Mouse (Mus musculus) right cerebral cortex, postnatal 25 days (tissue): ENCODE results near the gene Krt6b.
"Not testable (repeated sequence)": the region's sequence is repeated elsewhere in the genome, so short reads cannot be mapped to it uniquely, and the experiment has no call there.

Experiments used
- DNase-seq: peaks from one replicate; pipeline ENCODE4 v3.0.0; 2022

Gene Krt6b

DNA sequence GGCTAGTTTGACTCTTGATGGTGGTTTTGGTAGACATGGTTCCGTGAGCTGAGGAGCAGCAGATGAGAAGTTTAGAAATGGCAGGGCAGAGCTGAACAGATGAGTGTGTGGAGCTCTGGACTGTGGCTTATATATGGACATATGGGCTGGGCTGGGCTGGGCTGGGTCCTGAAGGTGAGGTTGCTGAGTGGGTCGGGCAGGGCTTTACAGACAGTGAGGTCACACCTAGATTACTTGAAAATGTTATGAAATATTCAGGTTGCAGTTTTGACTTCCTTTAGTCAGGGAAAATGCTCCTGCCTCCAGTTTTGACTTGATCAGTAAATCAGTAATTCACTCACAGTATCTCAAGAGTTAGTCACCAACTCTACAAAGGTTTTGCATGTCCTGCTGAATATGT is at the start of gene Krt6b:
Gene Krt6b, minus strand, starts transcription at position 101 of the 400 bp plus-strand sequence.
- no peak for DNase-seq

DNA sequence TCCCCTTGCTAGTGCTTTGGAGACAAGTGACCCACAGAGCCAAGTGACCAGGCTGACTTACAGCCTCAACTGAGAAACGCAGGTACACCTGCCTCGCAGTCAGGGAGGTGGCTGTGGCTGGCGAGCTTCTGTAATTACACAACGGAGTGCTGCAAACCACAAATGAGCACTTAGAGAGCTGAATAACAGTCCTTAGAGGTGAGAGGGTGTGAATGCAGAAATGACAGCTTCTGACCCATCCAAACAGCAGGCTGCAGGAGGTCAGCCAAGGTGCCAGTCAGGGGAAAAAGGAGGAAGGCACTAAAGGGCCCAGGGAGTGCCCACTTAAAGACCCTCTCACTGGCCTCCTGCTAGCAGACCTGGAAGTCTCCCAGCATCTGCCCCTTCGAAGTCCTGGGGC is 44.6 kb upstream of the Krt6b start:
- no peak for DNase-seq

DNA sequence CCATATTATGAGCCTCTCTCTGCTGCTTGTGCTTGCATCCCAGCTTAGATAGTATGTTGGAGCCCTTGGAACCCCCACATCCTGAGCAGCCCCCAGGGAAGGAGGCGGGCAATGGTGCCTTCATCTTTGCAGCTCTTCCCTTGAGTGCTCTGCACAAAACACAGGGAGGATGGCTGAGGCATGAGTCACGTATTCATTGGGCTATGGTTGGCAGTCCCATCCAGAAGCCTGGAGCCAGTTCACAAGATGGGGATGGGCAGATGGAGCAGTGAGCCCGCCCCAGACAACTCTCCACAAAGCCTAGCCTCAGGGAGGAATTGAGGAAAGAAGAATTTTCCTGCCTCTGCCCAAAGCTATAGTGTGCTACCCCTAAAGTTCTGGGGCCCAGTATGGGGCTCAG is 35.7 kb upstream of the Krt6b start:
- DNase-seq, result no peak

DNA sequence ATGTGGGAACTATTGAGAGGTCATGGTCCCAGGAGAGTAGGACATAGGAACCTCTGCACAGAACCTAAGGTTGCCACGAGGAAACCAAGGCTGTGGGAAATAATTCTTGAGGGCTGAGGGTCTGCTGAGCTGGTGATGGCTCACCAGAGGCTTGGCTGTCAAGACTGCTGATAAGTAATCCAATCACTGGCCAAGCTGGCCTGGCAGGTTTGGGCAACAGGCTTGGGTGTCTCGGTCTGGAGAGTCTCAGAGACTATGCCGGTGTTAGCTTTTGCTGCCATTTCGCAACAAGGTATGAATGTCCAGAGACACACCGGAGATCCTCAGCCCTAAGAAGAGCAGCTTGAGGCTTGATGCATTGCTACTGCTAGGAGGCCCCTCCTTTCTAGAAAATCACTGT is 34.3 kb upstream of the Krt6b start:
- DNase-seq, result no peak

DNA sequence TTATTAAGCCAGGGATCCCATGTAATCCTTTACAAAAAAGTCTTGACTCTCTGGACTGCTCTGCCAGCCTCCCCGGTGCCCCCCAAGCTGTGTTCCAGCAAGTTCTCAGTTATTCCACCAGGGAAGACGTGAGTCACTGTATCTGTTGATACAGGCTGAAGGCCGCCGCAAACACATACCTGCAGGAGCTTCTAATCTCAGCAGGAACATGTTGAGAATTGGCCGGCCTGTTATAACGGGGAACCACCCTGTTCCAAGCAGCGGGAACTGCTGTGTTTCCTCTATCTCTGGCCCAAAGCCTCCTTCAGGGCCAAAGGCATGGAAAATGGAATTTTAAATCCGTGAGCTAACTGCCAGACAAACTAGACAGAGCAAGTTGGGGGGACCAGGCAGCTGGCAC is 33.6 kb upstream of the Krt6b start:
- DNase-seq, result no peak

DNA sequence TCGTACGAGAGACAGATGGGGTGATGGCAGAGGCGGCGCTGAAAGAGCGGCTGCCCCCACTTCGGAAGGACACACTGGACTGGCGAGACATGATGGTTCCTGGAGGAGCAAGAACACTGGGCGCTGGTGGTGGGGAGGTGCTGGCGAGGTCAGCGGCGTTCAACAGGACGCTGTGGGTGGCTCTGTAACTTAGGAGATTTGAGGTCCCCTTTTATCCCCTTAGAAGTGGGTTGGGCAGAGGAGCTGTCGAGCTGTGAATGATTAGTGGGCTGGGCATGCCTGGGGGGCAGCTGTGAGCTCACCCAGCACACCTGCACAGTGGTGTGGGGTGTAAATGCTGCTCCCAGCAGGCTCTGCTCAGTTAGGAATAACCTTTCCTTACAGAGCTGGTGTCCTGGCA is 32.6 kb upstream of the Krt6b start, which contains the start of gene Krt5:
Gene Krt5, minus strand, starts transcription at position 179 of the 400 bp plus-strand sequence.
- no peak for DNase-seq

DNA sequence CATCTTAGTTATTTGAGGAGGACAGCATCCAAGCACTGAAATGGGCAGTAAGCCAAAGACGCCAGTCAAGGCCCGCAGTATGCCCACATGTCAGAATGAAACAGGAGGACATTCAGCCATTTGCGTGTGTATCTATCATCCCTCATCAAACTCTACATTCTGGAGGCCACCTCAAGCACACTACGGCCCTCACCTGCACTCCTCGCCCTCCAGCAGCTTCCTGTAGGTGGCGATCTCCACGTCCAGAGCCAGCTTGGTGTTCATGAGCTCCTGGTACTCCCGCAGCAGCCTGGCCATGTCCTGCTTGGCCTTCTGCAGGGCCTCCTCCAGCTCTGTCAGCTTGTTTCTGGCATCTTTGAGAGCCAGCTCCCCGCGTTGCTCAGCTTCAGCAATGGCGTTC is 28.6 kb upstream of the Krt6b start:
- no peak for DNase-seq

DNA sequence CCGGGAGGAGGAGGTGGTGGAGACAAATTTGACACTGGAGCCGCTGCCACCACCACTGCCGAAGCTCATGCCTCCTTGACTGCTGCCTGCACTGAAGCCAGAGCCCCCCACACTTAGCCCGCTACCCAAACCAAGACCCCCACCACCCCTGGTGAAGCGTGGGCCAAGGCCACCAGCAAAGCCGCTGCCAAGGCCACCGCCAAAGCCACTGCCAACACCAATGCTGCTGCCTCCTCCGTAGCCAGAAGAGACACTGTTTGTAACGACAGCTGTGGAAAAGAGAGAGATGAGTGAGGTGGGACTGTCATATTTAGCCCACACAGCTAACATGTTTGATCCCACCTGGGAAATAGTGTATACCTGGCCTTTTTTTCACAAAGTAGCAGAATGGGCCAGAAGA is 27.4 kb upstream of the Krt6b start:
- no peak for DNase-seq

DNA sequence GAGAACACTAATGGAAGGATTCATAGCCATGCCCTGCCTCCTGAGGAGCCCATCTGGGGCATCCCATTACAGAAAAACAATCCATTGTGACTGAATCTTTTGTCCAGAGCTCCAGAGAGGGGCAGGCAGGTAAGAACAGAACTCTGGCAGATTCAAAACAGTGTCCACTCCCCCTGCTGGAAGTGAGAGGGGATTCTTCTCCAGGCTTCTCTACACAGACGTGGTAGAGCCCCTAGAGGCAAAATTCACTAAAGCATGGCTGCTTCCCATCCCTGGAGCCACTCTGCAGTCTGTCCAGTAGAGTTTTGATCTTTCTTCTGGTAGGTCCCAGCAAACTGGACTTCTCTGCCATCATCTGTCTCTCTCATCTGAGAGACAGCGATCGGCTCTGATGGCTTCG is 24.0 kb upstream of the Krt6b start:
- DNase-seq, result no peak

DNA sequence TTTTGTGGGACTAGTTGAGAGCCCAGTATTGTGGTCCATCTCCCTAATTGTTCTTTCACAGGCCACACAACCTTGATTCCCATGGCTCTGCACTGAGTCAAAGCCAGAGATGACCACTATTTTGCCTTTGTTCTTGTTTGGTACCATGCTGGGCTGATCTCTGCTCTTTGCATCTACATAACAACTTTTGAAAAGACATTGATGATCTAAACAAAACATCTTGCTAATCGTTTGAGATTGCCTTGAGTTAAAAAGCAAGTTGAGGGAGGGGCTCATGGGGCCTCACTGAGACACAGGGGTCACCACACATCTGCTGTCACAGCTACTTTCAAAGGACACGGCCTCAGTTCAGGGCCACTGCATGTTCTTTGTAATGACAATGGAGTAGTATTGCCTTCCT is 22.3 kb upstream of the Krt6b start:
- no peak for DNase-seq

DNA sequence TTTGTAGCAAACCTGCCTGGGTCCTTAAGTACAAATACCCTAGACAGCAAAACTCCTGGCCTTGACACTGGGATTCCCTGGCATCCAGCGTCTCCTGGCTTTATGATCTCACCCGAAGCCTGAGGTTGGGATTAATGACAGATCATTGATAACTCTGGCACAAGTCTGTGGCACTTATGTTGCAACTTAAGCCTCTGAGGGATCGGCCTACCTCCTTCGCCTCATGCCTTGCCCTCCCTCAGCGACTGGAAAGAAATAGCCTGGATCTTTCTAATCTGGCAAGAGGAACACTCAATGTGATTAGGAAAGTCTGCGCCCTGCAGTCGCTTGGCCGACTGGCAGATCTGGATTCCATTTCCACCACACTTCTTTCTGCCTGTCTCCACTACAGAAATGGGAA is 19.8 kb upstream of the Krt6b start:
- no peak for DNase-seq

DNA sequence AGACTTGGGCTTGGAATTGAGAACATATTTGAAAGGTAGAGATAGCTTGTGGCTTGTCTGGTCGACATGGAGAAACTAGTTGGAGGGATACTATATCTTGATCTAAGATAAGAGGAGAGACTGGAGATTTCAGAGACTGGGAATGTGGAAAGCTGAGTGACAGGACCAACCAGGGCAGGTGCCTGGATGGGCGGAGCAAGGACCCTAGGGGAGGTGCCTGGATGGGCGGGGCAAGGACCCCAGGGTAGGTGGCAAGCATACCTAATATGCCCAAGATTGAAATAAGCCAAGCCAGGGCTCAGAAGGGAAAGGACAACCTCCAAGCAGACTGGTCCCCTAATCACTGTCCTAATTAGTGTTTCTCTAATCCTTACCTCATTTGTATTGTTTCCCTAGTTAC is 19.1 kb upstream of the Krt6b start:
- no peak for DNase-seq

DNA sequence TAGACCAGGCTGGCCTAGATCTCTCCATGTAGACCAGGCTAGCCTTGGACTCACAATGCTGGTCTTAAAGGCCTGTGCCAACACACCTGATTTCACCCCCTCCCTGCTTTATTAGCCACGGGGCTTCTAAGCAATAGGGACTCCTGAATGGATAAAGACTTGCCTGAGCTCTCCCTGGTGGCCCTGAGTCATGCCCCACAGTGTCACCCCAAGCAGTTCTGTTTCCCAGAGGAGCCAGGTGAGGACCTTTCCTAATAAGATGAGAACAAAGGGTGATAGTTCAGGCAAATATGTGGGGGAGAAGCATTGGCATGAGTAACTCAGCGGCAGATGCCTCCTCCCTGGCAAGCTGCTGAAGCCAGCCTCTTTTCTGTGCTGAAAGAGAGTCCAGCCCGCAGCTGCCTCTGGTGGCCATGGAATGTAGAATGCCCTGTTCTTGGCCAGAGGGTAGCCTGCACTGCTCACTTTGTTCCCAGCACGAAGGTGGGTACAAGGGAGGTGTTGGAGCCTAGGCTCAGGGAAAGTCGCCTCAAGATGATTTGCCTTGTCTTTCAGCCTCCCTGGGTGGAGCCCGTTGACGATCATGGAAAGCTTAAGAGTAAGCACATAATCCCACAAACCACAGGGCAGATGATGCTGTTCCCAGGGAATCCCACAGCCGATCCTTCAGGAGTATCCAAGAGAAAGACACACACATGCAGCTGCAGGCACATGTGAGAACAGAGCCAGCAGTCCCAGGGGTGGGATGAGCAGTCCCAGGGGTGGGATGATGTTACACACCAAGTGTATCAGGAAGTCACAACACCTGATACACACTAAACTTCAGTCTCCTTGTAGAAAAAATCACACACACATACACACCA is 17.5 kb upstream of the Krt6b start:
- no peak for DNase-seq

DNA sequence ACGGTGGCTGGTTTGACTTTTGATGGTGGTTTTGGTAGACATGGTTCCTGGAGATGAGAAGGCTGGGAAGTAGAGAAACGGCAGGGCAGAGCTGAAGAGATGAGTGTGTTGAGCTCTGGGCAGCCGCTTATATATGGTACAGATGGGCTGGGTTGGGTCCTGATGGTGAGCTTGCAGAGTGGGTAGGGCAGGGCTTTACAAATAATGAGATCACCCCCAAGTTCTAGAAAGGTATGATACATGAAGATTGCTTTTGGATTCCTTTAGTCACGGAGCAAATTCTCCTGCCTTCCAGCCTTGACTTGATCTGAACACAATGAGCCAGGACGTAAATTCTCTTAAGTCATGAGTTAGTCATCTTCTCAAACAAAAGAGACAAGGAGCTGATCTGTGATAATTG is 14.1 kb upstream of the Krt6b start, which contains the start of gene Krt6a:
Gene Krt6a, minus strand, starts transcription at position 101 of the 400 bp plus-strand sequence.
- DNase-seq, result no peak

DNA sequence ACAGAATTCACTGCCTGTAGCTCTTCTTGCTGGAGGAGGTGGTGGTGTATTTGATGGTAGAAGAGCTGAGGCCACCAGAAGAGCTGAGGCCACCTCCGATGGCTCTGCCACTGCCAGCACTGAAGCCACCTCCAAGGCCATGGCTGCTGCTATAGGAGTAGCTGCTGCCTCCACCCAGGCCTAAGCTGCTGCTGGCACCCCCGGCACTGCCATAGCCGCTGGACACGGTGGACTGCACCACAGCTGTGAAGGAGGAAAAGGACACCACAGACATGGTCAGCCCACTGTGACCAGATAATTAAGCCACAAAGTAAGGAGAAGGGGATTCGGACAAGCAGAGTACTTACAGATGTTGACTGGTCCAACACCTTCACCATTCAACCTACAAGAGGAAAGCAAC is 10.4 kb upstream of the Krt6b start:
- DNase-seq, result not testable (repeated sequence)

DNA sequence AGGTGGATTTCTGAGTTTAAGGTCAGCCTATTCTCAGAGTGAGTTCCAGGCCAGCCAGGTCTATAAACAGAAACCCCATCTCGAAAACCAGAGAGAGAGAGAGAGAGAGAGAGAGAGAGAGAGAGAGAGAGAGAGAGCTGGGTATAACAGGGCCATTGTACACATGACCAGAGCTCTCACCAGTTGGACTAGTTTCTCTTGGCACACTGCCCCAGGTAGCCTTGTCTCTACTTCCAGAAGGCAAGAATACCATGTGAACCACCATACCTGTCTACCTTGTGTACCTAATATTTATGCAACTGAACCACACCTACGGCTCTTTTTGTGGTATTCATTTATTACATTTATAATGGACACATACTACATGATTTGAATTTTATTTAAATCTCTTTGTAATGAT is 8.1 kb upstream of the Krt6b start:
- no peak for DNase-seq

DNA sequence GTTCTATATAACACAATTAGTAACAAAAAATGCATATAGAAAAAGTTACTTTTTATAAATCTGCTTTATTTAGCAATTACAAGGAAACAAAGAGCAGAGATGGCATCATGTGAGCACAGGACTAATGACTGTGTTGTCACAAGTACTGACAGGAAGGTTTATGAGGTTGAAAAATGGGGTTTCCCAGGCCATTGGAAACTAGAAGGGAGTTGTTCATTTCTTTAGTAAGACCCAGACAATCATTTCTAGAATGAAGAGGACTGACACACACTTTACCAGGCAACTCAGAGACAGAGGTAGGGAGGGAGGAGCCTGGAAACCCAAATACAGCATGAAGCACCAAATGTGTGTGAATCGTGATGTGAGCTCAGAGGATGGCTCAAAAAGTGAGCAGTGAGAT is 4.1 kb downstream of the Krt6b start:
- DNase-seq, result no peak

DNA sequence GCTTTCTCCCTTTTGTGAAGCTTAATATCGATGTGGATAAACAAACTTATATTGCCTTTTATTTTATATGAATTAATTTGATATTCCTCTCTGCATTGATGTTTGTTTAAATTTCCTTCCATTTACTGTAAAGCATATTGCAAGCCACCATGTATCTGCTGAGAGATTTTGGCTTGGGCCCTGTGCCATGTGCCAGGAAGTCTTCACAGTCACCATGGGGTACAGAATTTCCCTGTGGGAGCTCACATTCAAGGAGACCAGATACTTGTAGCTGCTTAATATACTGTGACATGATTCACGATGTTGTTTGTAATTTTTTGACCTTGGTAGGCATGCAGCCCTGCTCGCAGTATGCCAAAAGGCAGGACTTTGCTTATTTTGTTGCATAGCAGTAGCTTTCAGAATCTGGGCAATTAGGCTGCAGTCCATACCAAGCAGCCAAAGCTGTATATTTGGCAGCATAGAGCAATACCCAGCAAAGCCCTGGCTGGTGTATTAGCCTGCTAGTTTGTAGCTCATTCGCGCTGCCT is 27.3 kb downstream of the Krt6b start:
- no peak for DNase-seq

DNA sequence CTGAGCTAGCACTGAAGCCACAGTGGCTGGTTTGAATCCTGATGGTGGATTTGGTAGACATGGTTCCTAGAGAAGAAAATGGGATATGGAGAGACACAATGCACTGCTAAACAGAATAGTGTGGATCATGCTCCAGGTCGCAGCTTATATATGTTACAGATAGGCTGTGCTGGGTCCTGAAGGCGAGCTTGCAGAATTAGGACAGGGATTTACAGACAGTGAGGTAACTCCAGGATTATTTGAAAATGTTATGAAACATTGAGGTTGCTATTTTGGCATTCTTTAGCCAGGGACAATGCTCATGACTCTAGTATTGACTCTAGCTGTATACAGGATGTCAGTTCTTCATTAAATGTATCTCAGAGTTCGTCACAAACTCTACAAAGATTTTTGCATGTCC is 32.8 kb downstream of the Krt6b start, which contains the start of gene Gm5478:
Gene Gm5478, minus strand, starts transcription at position 101 of the 400 bp plus-strand sequence.
- no peak for DNase-seq

DNA sequence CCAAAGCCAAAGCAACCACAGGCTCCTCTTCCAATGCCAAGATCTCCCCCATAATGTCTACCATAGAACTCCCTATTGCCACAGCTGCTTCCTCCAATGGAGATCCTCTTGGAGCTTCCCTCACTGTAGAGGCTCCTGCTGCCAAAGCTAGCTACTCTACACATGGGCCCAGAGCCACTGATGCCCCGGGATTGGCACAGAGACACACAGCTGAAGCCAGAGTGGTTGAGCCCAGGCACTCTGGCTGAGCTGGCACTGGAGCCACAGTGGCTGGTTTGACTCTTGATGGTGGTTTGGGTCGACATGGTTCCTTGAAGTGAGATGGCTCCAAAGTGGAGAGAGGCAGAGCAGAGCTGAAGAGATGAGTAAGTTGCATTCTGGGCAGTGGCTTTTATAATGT is 52.2 kb downstream of the Krt6b start, which contains the start of gene Gm5414:
Gene Gm5414, minus strand, starts transcription at position 305 of the 400 bp plus-strand sequence.
- no peak for DNase-seq
